Mouse (Mus musculus): ENCODE measurements around the gene Ccdc47.

DNA sequence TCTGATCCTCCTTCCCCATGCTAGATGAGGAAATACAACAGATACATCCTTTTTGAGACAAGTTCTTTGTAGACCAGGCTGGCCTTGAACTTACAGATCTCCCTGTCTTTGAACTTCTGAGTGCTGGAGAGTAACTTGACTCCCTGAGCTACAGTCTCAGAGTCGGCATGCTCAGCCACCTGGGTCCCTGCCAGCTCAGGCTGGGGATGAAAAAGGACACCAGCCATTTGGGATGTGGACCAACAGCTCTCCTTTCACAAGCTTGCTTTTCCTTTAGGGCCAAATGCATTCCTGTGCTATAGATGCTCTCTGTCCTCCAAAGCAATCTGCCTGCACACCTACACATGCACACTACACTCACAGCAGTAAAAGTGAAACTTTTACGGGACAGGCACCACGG, 41.1 kb downstream of the Ccdc47 start:
- TF ChIP-seq CHD2 (IDR thresholded peaks at IDR 0.05; ENCODE audit: low read depth, low read length): no peak
- no peak for TF ChIP-seq ZC3H11A (IDR thresholded peaks at IDR 0.05; ENCODE audit: borderline replicate concordance, low read depth, low read length)
- no peak for TF ChIP-seq MAFK (IDR thresholded peaks at IDR 0.05; ENCODE audit: insufficient read depth, low read depth, low read length)
- no peak for TF ChIP-seq HCFC1 (IDR thresholded peaks at IDR 0.05; ENCODE audit: borderline replicate concordance, insufficient read depth, low read length)

Measured in ES-E14 (cell line).